Mouse (Mus musculus) retina, postnatal 7 days (tissue): Measurements from ENCODE around the gene Htr6.

Experiments
- DNase-seq: peaks from one replicate; pipeline ENCODE4 v3.0.0-alpha.2; 2012; ENCODE audit warnings: low read depth, low spot score

Gene Htr6

GRCm38 (mm10) chr4:139088982-139089671 lies 13.8 kb upstream of the Htr6 start:
- DNase-seq = no peak

GRCm38 (mm10) chr4:139086984-139087383 lies 11.6 kb upstream of the Htr6 start:
- DNase-seq = no peak

GRCm38 (mm10) chr4:139086037-139086436 lies 10.7 kb upstream of the Htr6 start:
- peak; percentile 82 for DNase-seq

- no peak for DNase-seq
Observed at GRCm38 (mm10) chr4:139085337-139085736, 10.0 kb upstream of the Htr6 start.

- DNase-seq = no peak
Observed at GRCm38 (mm10) chr4:139082790-139083564, 7.6 kb upstream of the Htr6 start.

GRCm38 (mm10) chr4:139081270-139081931 lies 6.0 kb upstream of the Htr6 start:
- no peak for DNase-seq

GRCm38 (mm10) chr4:139080259-139080658 lies 4.9 kb upstream of the Htr6 start:
- no peak for DNase-seq

GRCm38 (mm10) chr4:139079439-139079838 lies 4.1 kb upstream of the Htr6 start:
- no peak for DNase-seq

GRCm38 (mm10) chr4:139078726-139079125 lies 3.4 kb upstream of the Htr6 start:
- no peak for DNase-seq

- no peak for DNase-seq
Observed at GRCm38 (mm10) chr4:139078313-139078712, 2.9 kb upstream of the Htr6 start.

GRCm38 (mm10) chr4:139075915-139076314 lies 545 bp upstream of the Htr6 start:
- no peak for DNase-seq

- no peak for DNase-seq
Observed at GRCm38 (mm10) chr4:139074060-139074459, 1.3 kb downstream of the Htr6 start.

GRCm38 (mm10) chr4:139068287-139068686 lies 7.1 kb downstream of the Htr6 start:
- no peak for DNase-seq

- no peak for DNase-seq
Observed at GRCm38 (mm10) chr4:139064831-139065230, 10.5 kb downstream of the Htr6 start.

GRCm38 (mm10) chr4:139059569-139059968 lies 15.8 kb downstream of the Htr6 start:
- no peak for DNase-seq

GRCm38 (mm10) chr4:139058029-139058428 lies 17.3 kb downstream of the Htr6 start:
- DNase-seq = no peak

GRCm38 (mm10) chr4:139057291-139057690 lies 18.1 kb downstream of the Htr6 start:
- no peak for DNase-seq

GRCm38 (mm10) chr4:139055744-139056143 lies 19.6 kb downstream of the Htr6 start:
- DNase-seq = no peak

- DNase-seq = no peak
Observed at GRCm38 (mm10) chr4:139055336-139055735, 20.0 kb downstream of the Htr6 start.

GRCm38 (mm10) chr4:139054300-139054923 lies 21.0 kb downstream of the Htr6 start:
- DNase-seq = peak; percentile 43

GRCm38 (mm10) chr4:139053391-139053790 lies 22.0 kb downstream of the Htr6 start:
- DNase-seq = no peak

GRCm38 (mm10) chr4:139052796-139053195 lies 22.6 kb downstream of the Htr6 start:
- DNase-seq = no peak
